Mouse (Mus musculus) heart, adult 9 months (tissue): ENCODE results near the gene Gm21789.
"Not testable (repeated sequence)": the region's sequence is repeated elsewhere in the genome, so short reads cannot be mapped to it uniquely, and the experiment has no call there.

ENCODE experiments used
- DNase-seq, 2 experiments: peaks; one replicate each; pipeline ENCODE4 v3.0.0; 2022; ENCODE audit warnings: low spot score in 2 of 2

The Gm21789 gene

DNA sequence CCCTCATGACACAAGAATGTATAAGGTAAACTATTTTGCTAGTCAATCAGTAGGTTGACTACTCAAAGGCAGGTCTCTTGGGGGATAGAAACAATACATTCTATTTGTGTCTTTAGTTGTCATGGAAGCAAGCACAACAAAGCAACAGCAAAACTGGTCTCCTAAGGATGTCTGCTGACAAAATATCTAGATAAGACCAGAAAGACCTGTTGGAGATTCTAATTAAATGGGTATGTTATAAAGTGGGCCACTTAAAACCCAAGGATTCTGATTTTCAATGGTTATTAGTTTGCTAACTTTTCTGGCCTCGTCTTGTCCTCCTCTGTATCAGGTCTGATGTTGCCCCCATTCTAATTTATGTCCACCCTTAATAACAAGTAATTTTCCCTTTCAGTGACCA, at the start of gene Gm21789:
TSS of gene Gm21789 (plus strand) at position 301 of the 400 bp plus-strand sequence.
- not testable (repeated sequence) for DNase-seq

DNA sequence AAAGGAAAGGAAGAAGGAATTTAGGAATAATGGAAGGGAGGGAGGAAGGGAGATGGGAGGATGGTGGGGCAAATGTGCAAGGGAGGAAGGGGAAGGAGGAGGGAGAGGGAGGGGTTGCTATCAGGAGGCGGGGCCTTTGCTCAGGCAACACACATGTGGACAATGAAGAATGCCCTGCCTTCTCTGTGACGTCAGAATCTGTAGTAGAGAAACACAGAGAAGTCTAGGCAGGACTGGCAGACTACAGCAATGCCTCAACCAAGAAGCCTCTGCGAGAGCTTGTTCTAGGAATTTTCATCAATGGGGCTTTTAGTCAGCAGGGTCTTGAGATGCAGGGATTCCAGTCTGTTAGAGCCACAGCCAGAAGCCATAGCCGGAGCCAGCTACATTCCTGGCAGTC, 47.2 kb upstream of the Gm21789 start, which contains the start of gene Btbd35f30:
TSS of gene Btbd35f30 (plus strand) at position 301 of the 400 bp plus-strand sequence.
- DNase-seq = not testable (repeated sequence)

DNA sequence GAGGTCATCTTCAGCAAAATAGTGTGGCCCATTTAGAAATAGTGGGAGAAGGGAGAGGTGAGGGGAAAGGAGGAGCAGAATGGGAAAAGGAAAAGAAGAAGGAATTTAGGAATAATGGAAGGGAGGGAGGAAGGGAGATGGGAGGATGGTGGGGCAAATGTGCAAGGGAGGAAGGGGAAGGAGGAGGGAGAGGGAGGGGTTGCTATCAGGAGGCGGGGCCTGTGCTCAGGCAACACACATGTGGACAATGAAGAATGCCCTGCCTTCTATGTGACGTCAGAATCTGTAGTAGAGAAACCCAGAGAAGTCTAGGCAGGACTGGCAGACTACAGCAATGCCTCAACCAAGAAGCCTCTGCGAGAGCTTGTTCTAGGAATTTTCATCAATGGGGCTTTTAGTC, 32.0 kb downstream of the Gm21789 start, which contains the start of gene Btbd35f5:
TSS of gene Btbd35f5 (plus strand) at position 301 of the 400 bp plus-strand sequence.
- DNase-seq = not testable (repeated sequence)
